Mouse (Mus musculus) forebrain, embryonic 13.5 days (tissue): ENCODE data around the gene Pabpn1. TPM values are rescaled to one million over a fixed set of nuclear protein-coding genes. Genes with fewer than 3 reads are reported as not detected.
A peak's percentile ranks its signal among the peaks of the same experiment; 100 is the strongest.

Experiments
- ATAC-seq: fragments of 200-750 bp; cut with Nextera tagmentation; 2 replicates; pipeline ENCODE4 v1.8.0; 2017
- H3K27ac ChIP-seq: fragments of 300-500 bp; sonication (generic); 2 replicates; pipeline ENCODE4 v1.5.1; 2015; ENCODE audit warnings: inconsistent platforms, mild to moderate bottlenecking, moderate library complexity
- H3K27me3 ChIP-seq: fragments of 300-500 bp; sonication (generic); 2 replicates; pipeline ENCODE4 v1.6.1; 2015; ENCODE audit warnings: mild to moderate bottlenecking, inconsistent platforms
- H3K36me3 ChIP-seq: fragments of 300-500 bp; sonication (generic); 2 replicates; pipeline ENCODE4 v1.6.1; 2015; ENCODE audit warnings: mild to moderate bottlenecking, inconsistent platforms; ENCODE audit not compliant: poor library complexity, severe bottlenecking
- H3K4me1 ChIP-seq: fragments of 300-500 bp; sonication (generic); 2 replicates; pipeline ENCODE4 v1.6.1; 2015; ENCODE audit warnings: inconsistent platforms
- H3K4me2 ChIP-seq: fragments of 300-500 bp; sonication (generic); 2 replicates; pipeline ENCODE4 v1.6.1; 2015; ENCODE audit warnings: inconsistent platforms, mild to moderate bottlenecking, moderate library complexity
- H3K4me3 ChIP-seq: fragments of 300-500 bp; sonication (generic); 2 replicates; pipeline ENCODE4 v1.5.1; 2015; ENCODE audit warnings: mild to moderate bottlenecking, inconsistent platforms
- H3K9ac ChIP-seq: fragments of 300-500 bp; sonication (generic); 2 replicates; pipeline ENCODE4 v1.6.1; 2015; ENCODE audit warnings: mild to moderate bottlenecking, inconsistent platforms
- H3K9me3 ChIP-seq: fragments of 300-500 bp; sonication (generic); replicated peaks from 2 replicates; pipeline ENCODE4 v1.6.1; 2016; ENCODE audit warnings: inconsistent platforms
- WGBS: fragments of 180-500 bp; shearing (Covaris S2); methylation state at CpG from one replicate; pipeline ENCODE4 v1.1.7; 2015; 5-methylcytosine and 5-hydroxymethylcytosine counted together
- polyA plus RNA-seq: library from polyadenylated mRNA; unstranded; fragments of >200 nt; fragmentation: Nextera tagmentation; extraction: Ambion mirVana; gene quantifications from 2 replicates; pipeline ENCODE4 v1.2.1, GENCODE M21; 2015

The Pabpn1 gene
- 167 and 171 TPM in 2 replicates for polyA plus RNA-seq

DNA sequence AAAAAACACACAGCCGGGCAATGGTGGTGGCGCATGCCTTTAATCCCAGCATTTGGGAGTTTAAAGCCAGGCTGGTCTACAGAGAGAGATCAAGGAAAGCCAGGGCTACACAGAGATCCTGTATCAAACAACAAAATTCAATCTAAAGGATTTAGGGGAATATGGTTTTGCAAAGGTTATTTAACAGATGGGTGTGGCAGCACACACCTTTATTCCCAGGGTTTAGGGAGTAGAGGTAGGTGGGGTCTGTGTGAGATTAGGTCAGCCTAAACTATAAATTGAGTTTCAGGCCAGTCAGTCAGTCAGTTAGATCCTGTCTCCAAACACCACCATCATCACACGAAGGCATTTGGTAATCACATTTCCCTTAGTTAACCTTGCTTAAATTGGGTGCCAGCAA lies at the start of gene Pabpn1:
Gene Pabpn1, plus strand, starts transcription at position 301 of the 400 bp plus-strand sequence.
- ATAC-seq: no peak
- WGBS: 86% methylated on average over 3 of the region's 3 CpGs

DNA sequence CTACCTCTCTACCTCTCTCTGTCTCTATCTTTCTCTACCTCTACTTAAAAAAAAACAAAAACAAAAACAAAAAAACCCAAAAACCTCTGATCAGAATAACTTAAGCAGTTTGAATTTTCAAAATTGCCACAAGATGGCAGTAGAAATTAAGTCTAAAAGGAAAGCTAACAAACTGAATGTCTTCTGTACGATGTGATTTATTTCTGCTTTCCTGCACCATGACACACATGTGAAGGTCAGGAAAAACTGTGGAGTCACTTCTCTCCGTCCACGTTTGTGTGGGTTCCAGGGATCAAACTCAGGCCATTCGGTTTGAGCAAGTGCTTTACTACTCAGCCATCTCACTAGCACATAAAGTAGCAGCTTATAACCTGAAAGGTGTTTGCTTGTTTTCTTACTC lies 48.8 kb upstream of the Pabpn1 start:
- no peaks in the 10 kb centered on the region; the same call in 1 of the 2 replicates for H3K27me3 ChIP-seq
- 3% methylated on average over 4 of the region's 4 CpGs for WGBS
- no peak overlapping the region for H3K9ac ChIP-seq
- no peak overlapping the region for H3K27ac ChIP-seq
- ATAC-seq: 0 out of 2 replicates have a peak, but pooled peaks have one; percentile 27
- no peaks in the 10 kb centered on the region for H3K36me3 ChIP-seq
- H3K9me3 ChIP-seq: no peaks in the 10 kb centered on the region
- H3K4me3 ChIP-seq: no peak overlapping the region
- H3K4me1 ChIP-seq: no peaks in the 10 kb centered on the region
- no peak overlapping the region for H3K4me2 ChIP-seq

More for the DNA sequence above, at the start of gene Pabpn1:
- peak within 1 kb of the TSS; percentile 82 for H3K27ac ChIP-seq
- H3K27me3 ChIP-seq: no peaks in the 10 kb centered on the region
- H3K9ac ChIP-seq: peak within 1 kb of the TSS; percentile 49; the same call in 1 of the 2 replicates
- H3K4me2 ChIP-seq: peak within 1 kb of the TSS; percentile 76
- peak within 1 kb of the TSS; percentile 93 for H3K4me3 ChIP-seq
- H3K36me3 ChIP-seq: peaks cover 22% of the 10 kb centered on the region
- H3K4me1 ChIP-seq: peaks cover 19% of the 10 kb centered on the region
- no peaks in the 10 kb centered on the region for H3K9me3 ChIP-seq

DNA sequence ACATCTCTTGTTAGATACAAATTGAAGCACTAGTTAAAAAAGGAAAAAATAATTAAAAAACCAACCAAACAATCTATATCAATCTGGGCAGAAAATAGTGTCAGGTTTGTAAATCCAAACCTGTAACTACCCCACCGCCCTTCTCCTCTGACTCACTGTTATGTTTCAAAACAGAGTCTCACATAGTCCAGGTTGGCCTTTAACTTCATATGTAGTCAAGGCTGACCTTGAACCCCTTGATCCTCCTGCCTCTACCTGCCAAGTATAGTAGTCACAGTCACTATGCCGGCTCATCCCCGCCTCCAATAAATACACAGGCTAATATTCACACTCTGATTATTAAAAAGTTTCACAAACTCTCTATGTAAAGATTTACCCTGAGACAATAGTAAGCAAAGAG lies 36.6 kb upstream of the Pabpn1 start:
- no peak for ATAC-seq
- Histone ChIP-seq H3K9ac (no peak overlapping the region), H3K9me3 (no peaks in the 10 kb centered on the region), H3K36me3 (peaks cover 43% of the 10 kb centered on the region), H3K4me1 (no peaks in the 10 kb centered on the region), H3K27ac (no peak overlapping the region), H3K4me3 (no peak overlapping the region), H3K4me2 (no peak overlapping the region), H3K27me3 (no peaks in the 10 kb centered on the region)
- WGBS: 98% methylated on average over 3 of the region's 3 CpGs

DNA sequence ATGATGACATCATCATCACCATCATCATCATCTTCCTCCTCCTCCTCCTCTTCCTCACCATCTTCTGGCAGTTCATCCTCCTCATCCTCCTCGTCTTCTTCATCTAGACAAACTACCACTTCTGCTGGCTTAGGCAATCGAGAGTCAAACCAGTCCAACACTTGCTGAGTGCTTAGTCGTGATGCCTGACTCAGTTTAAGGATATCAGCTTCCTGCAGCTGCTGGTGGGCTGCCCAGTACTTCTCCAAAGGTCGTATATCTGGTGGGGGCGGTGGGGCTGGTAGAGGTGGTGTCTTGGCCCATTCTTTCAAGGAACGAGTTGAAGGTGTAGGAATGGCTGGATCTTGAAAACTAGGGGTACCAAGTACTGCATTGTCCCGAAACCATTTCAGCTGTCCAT lies 35.6 kb upstream of the Pabpn1 start:
- H3K4me2 ChIP-seq: no peak overlapping the region
- H3K27ac ChIP-seq: no peak overlapping the region
- 89% methylated on average over 7 of the region's 7 CpGs for WGBS
- no peak for ATAC-seq
- peaks cover 43% of the 10 kb centered on the region for H3K36me3 ChIP-seq
- no peak overlapping the region for H3K4me3 ChIP-seq
- no peaks in the 10 kb centered on the region for H3K4me1 ChIP-seq
- no peaks in the 10 kb centered on the region for H3K9me3 ChIP-seq
- no peak overlapping the region for H3K9ac ChIP-seq
- no peaks in the 10 kb centered on the region for H3K27me3 ChIP-seq

DNA sequence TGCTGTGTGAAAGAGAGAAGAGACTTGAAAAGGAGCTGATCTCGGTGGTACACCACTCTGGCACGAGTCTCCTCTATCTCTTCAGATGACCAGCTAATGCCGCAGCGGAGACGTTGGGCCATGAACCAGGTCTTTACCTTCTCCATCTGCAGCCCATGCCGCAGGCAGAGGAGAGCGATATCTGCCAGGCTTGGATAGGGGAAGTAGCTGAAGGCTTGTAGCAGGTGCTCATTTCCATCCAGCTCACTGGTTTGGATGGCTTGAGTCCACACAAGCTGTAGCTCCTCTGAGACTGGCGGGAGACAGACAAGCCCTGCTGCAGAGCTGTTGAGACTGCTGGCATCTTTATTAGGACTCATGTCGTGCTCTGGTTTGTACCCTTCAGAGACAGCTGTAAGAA lies 34.4 kb upstream of the Pabpn1 start:
- no peak overlapping the region for H3K9ac ChIP-seq
- no peak overlapping the region for H3K4me3 ChIP-seq
- peaks cover 43% of the 10 kb centered on the region for H3K36me3 ChIP-seq
- ATAC-seq: no peak
- no peaks in the 10 kb centered on the region for H3K9me3 ChIP-seq
- no peak overlapping the region for H3K4me2 ChIP-seq
- H3K4me1 ChIP-seq: no peaks in the 10 kb centered on the region
- H3K27me3 ChIP-seq: no peaks in the 10 kb centered on the region
- WGBS: 96% methylated on average over 9 of the region's 9 CpGs
- H3K27ac ChIP-seq: no peak overlapping the region

DNA sequence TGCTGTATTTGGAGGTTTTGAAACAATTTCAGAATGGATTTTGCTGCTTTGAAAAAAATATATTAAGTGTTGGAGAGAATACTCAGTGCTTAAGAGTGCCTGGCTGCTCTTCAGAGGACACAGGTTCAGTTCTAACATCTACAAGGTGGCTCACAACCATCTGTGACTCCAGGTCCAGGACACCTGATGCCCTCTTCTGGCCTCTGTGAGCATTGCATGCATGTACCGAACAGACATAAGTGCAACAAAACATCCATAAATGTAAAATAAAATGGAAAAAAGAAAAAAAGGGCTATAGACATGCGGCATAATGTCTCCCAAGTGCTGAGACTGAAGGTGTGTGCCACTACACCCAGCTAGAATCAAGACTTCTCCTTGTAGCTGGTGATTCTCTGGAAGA lies 31.8 kb upstream of the Pabpn1 start:
- H3K4me1 ChIP-seq: peaks cover 8% of the 10 kb centered on the region
- no peak for ATAC-seq
- H3K36me3 ChIP-seq: peaks cover 28% of the 10 kb centered on the region
- 45% methylated on average over 2 of the region's 2 CpGs for WGBS
- H3K27ac ChIP-seq: no peak overlapping the region
- H3K9ac ChIP-seq: no peak overlapping the region
- H3K9me3 ChIP-seq: no peaks in the 10 kb centered on the region
- H3K4me3 ChIP-seq: no peak overlapping the region
- H3K27me3 ChIP-seq: no peaks in the 10 kb centered on the region
- H3K4me2 ChIP-seq: no peak overlapping the region

DNA sequence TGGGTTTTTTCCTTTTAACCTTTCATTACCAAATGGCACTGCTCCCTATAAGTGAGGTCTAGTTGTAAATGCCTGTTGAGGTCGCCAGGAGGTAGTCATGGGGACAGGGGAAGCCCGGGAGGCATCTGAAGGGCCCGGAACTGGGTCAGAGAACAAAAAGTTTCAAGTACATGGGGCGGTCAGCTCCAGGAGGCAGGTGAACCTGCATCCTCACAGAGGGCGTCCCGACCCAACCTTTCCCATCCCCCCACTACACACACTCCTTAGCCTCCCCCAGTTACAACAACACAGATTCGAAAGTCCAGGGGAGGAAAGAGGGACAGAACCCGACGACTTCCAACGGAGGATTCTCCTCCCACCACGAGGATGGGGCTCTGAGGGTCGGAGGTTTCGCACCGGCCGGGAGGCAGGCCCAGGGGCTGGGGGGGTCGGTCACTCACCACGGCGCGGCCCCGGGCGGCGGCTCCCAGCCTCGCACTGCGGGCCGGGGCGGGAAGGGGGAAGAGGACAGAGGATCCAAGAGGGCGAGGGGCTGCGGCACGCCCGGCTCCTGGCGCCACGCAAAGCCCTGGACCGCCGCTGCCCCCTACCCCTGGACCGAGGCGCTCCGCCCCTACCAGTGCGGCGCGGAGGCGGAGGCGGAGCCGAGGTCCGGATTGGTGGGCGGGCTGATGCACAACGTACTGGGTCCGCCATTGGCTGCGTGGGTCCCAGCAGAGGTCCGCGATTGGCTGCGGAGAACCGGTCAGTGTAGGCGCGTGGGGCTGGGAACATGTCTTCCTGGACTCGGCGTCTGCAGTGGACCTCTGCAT lies 28.6 kb upstream of the Pabpn1 start:
- peak; percentile 100 for ATAC-seq
- WGBS: under 1% methylated on average over 55 of the region's 56 CpGs

DNA sequence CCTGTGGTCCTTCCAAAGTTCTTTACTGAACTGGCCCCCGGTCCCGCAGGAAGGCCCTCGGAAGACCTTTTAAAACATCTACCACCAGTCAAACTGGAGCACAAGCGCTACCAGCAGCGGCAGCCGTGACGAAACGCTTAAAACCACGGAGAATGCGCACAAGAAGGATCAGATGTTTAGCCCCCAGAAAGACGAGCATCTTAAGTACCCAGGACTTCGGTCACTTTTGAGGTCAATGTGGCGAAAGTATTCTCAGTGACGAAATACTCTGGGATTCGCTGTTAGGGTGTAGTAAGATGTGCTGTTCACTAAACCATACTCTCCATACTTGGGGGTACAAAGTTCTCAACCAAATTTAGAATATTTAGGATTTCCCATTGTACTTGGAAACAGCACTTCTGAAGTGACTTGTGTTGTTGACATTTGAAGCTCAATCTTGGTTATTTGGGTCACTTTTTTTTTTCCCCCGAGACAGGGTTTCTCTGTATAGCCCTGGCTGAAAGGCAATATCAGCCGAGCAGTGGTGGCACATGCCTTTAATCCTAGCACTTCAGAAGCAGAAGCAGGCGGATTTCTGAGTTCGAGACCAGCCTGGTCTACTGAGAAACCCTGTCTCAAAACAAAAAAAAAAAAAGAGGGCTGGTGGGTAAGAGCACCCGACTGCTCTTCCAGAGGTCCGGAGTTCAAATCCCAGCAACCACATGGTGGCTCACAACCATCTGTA lies 27.8 kb upstream of the Pabpn1 start:
- peak overlapping the region; percentile 84 for H3K4me2 ChIP-seq
- H3K36me3 ChIP-seq: 0 out of 2 replicates have a peak, but pooled peaks cover 4% of the 10 kb centered on the region
- 17% methylated on average over 21 of the region's 21 CpGs for WGBS
- H3K27me3 ChIP-seq: no peaks in the 10 kb centered on the region
- no peaks in the 10 kb centered on the region for H3K9me3 ChIP-seq
- H3K27ac ChIP-seq: peak overlapping the region; percentile 58; the same call in 1 of the 2 replicates
- H3K9ac ChIP-seq: peak overlapping the region; percentile 95
- peak; percentile 12; the same call in 1 of the 2 replicates for ATAC-seq
- H3K4me3 ChIP-seq: peak overlapping the region; percentile 96
- peaks cover 8% of the 10 kb centered on the region for H3K4me1 ChIP-seq

More for the DNA sequence above, 28.6 kb upstream of the Pabpn1 start:
- H3K4me1 ChIP-seq: peaks cover 8% of the 10 kb centered on the region
- H3K36me3 ChIP-seq: 0 out of 2 replicates have a peak, but pooled peaks cover 4% of the 10 kb centered on the region
- peak overlapping the region; percentile 36 for H3K27ac ChIP-seq
- H3K4me2 ChIP-seq: peak overlapping the region; percentile 84
- peak overlapping the region; percentile 95 for H3K9ac ChIP-seq
- no peaks in the 10 kb centered on the region for H3K27me3 ChIP-seq
- H3K9me3 ChIP-seq: no peaks in the 10 kb centered on the region
- peak overlapping the region; percentile 96 for H3K4me3 ChIP-seq

DNA sequence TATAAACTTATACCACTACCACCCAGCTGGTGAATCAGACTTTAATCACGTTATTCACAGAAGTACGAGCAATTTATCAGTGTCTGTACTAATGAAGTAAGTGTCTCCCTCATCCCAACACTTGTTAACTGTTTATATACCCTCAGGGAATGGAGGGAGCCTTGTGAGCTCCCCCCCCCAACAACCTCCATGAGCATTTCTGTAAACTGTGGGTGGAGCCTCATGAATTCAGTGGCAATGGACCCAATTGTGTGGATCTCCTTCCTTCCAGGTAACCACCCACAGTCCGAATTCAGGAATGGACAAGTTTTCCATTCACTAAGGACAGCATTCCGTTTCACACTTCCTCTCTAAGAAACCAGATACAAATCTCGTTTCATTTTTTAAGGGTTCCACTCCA lies 26.7 kb upstream of the Pabpn1 start:
- no peak for ATAC-seq
- Histone ChIP-seq H3K27me3 (no peaks in the 10 kb centered on the region), H3K4me2 (no peak overlapping the region), H3K4me3 (no peak overlapping the region), H3K4me1 (peaks cover 8% of the 10 kb centered on the region), H3K9ac (no peak overlapping the region), H3K36me3 (no peaks in the 10 kb centered on the region), H3K9me3 (no peaks in the 10 kb centered on the region), H3K27ac (no peak overlapping the region)
- 85% methylated on average over 5 of the region's 5 CpGs for WGBS

DNA sequence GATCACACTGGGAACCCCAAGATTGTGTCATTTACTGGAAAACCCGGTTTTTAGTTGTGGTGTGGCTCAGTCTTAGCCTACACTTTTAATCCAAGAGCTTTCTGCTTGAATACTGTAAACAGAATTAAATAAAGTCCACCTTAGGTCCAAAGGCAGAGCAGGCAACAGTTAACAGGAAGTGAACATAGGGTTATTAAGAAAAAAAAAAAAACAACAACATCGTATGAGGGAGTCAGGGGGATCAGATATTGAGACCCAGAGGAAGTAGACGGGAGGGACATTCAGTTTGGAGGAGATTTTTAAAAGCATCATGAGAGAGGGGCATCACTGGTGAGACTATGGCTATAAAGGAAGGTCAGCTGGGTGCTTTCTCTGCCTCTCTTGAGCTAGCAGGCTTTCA lies 26.0 kb upstream of the Pabpn1 start:
- Histone ChIP-seq H3K4me3 (no peak overlapping the region), H3K4me2 (no peak overlapping the region), H3K9me3 (no peaks in the 10 kb centered on the region), H3K27me3 (no peaks in the 10 kb centered on the region), H3K36me3 (no peaks in the 10 kb centered on the region), H3K27ac (no peak overlapping the region), H3K9ac (no peak overlapping the region), H3K4me1 (peaks cover 8% of the 10 kb centered on the region)
- 62% methylated on average over 3 of the region's 3 CpGs for WGBS
- ATAC-seq: no peak

DNA sequence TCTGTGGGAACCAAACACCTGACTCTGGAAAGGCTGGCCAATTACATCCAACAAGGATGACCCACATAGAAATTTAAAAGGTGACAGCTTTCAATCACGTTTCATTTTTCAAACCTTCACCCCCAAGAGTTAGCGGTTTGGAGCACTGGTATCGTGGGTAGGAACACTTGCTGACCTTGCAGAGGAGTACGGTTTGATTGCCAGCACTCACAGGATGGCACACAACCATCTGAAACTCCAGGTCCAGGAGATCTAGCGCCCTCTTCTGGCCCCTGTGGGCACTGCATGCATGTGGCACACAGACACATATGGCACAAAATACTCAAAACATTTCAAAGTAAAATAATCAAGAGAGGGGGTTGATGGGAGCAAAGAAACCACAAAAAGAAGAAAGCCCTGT lies 25.4 kb upstream of the Pabpn1 start:
- WGBS: 52% methylated on average over 5 of the region's 5 CpGs
- Histone ChIP-seq H3K27ac (no peak overlapping the region), H3K27me3 (no peaks in the 10 kb centered on the region), H3K4me2 (no peak overlapping the region), H3K9me3 (no peaks in the 10 kb centered on the region), H3K4me3 (no peak overlapping the region), H3K9ac (no peak overlapping the region), H3K4me1 (peaks cover 8% of the 10 kb centered on the region), H3K36me3 (no peaks in the 10 kb centered on the region)
- no peak for ATAC-seq

DNA sequence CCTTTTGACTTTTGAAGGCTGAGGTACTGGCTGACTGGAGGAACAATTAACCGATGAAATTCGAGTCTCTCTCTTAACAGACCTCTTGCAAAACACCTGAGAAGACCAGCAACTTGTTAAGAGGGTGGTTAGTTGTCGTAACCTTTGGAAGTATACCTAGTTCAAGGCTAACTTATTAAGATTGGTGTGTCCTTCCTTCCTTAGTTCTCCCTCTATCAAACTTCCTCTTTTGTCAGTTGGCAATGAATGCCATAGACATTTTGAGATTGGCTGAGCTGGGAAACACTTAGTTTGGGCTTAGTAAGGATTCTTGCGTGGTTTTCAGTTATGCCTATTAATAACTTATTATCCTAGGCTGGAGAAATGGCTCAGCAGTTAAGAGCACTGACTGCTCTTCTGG lies 24.3 kb upstream of the Pabpn1 start:
- ATAC-seq: no peak
- Histone ChIP-seq H3K9ac (no peak overlapping the region), H3K36me3 (no peaks in the 10 kb centered on the region), H3K4me1 (peaks cover 8% of the 10 kb centered on the region), H3K27me3 (no peaks in the 10 kb centered on the region), H3K9me3 (no peaks in the 10 kb centered on the region), H3K4me2 (no peak overlapping the region), H3K4me3 (no peak overlapping the region), H3K27ac (no peak overlapping the region)
- WGBS: 89% methylated on average over 4 of the region's 4 CpGs
